14 mouse cellular contexts compared by ENCODE assay signal in genomic region chr5:137096037-137096436, GRCm38 (mm10). TPM values are rescaled to one million over a fixed set of nuclear protein-coding genes. Genes with fewer than 3 reads are reported as not detected.
DNase-seq lines count a peak whose midpoint lies in the region; ATAC-seq and TF ChIP-seq lines count a peak whose summit lies in the region.
"Had no signal": no experiment of that assay in that cellular context is flagged by ENCODE, and none has a peak within 500 bp of the region (broad histone marks: within the 10 kb centered on the region; RNA-seq: fewer than 3 reads in every experiment).

No protein-coding gene starts in this region.

- no peak overlapping the region for H3K4me3 ChIP-seq in embryonic facial prominence, embryonic 14.5 days (ENCODE audit: low read depth, low read length)
- H3K4me3 ChIP-seq in embryonic facial prominence, embryonic 10.5 days: no peak overlapping the region
- H3K4me3 ChIP-seq in liver, adult 2 months (ENCODE audit: insufficient read depth, low read depth, low read length): no peak overlapping the region
- H3K4me3 ChIP-seq in liver, embryonic 11.5 days (ENCODE audit: low read depth, low read length): no peak overlapping the region
- no peak overlapping the region for H3K4me3 ChIP-seq in kidney, adult 2 months (ENCODE audit: insufficient read depth, low read depth, low read length)
- H3K4me3 ChIP-seq: neural tube, embryonic 13.5 days had no signal

- no peak for TF ChIP-seq CTCF in liver, adult 2 months (IDR thresholded peaks at IDR 0.05; ENCODE audit: low read depth, low read length)
- no peak for TF ChIP-seq CTCF in kidney, adult 2 months (conservative IDR thresholded peaks at IDR 0.05; ENCODE audit: insufficient read depth, insufficient read length, low read depth, low read length)

- H3K4me1 ChIP-seq in embryonic facial prominence, embryonic 14.5 days (ENCODE audit: control insufficient read depth, insufficient read depth, low read length): no peaks in the 10 kb centered on the region
- H3K4me1 ChIP-seq in embryonic facial prominence, embryonic 10.5 days: peaks cover 8% of the 10 kb centered on the region
- 0 out of 2 replicates have a peak, but pooled peaks cover 3% of the 10 kb centered on the region for H3K4me1 ChIP-seq in liver, adult 2 months (ENCODE audit: control insufficient read depth, insufficient read depth, low read length)
- H3K4me1 ChIP-seq in liver, embryonic 11.5 days (replicated peaks; ENCODE audit: control insufficient read depth, insufficient read depth, low read length): peaks cover 10% of the 10 kb centered on the region
- H3K4me1 ChIP-seq in kidney, adult 2 months (ENCODE audit: control insufficient read depth, insufficient read depth, low read length): no peaks in the 10 kb centered on the region
- H3K4me1 ChIP-seq: neural tube, embryonic 13.5 days had no signal

- DNase-seq in embryonic facial prominence, embryonic 14.5 days (ENCODE audit: low spot score): peak; percentile 78
- no peak for DNase-seq in embryonic facial prominence, embryonic 10.5 days (ENCODE audit: low spot score)
- DNase-seq in liver, adult 2 months (ENCODE audit: extremely low read depth, low read depth, low spot score): peak; percentile 42
- no peak for DNase-seq in liver, embryonic 11.5 days (ENCODE audit: low spot score)
- peak; percentile 85 for DNase-seq in kidney, adult 2 months
- peak; percentile 65 to 72 for DNase-seq in right cerebral cortex, adult 2 months (ENCODE audit: low spot score in 2 of 2)
- DNase-seq in cerebellum, adult 11-12 months: no peak
- DNase-seq in thymus, postnatal 25 days: no peak
- DNase-seq: thymus, adult 2 months had no signal

- WGBS in embryonic facial prominence, embryonic 14.5 days: 19% methylated on average over 1 of the region's 1 CpGs
- 85% methylated on average over 1 of the region's 1 CpGs for WGBS in embryonic facial prominence, embryonic 10.5 days
- 33% methylated on average over 1 of the region's 1 CpGs for WGBS in liver, adult 2 months
- WGBS in liver, embryonic 11.5 days: 75% methylated on average over 1 of the region's 1 CpGs
- 35% methylated on average over 1 of the region's 1 CpGs for WGBS in kidney, adult 2 months

- H3K79me2 ChIP-seq in liver, adult 2 months (ENCODE audit: control insufficient read depth, insufficient read depth, low read length): no peaks in the 10 kb centered on the region

- H3K4me2 ChIP-seq in embryonic facial prominence, embryonic 14.5 days (ENCODE audit: low read depth, low read length): no peak overlapping the region
- no peak overlapping the region for H3K4me2 ChIP-seq in liver, embryonic 11.5 days
- H3K4me2 ChIP-seq: neural tube, embryonic 13.5 days had no signal

- no peak overlapping the region for H3K27ac ChIP-seq in embryonic facial prominence, embryonic 14.5 days (replicated peaks; ENCODE audit: low read depth, low read length)
- no peak overlapping the region for H3K27ac ChIP-seq in embryonic facial prominence, embryonic 10.5 days (replicated peaks)
- peak overlapping the region; percentile 28; the same call in 1 of the 2 replicates for H3K27ac ChIP-seq in liver, adult 2 months (replicated peaks; ENCODE audit: insufficient read depth, low read depth, low read length)
- H3K27ac ChIP-seq in liver, embryonic 11.5 days (ENCODE audit: low read depth, low read length): no peak overlapping the region
- peak overlapping the region; percentile 42; the same call in 1 of the 2 replicates for H3K27ac ChIP-seq in kidney, adult 2 months (ENCODE audit: insufficient read depth, low read depth, low read length)
- H3K27ac ChIP-seq: liver, embryonic 14.5 days; neural tube, embryonic 13.5 days had no signal

- no peaks in the 10 kb centered on the region for H3K36me3 ChIP-seq in embryonic facial prominence, embryonic 14.5 days (ENCODE audit: control insufficient read depth, insufficient read depth, low read length)
- no peaks in the 10 kb centered on the region for H3K36me3 ChIP-seq in embryonic facial prominence, embryonic 10.5 days (replicated peaks)
- H3K36me3 ChIP-seq in liver, adult 2 months (ENCODE audit: control insufficient read depth, insufficient read depth, low read length): no peaks in the 10 kb centered on the region
- H3K36me3 ChIP-seq in liver, embryonic 11.5 days (ENCODE audit: control insufficient read depth, insufficient read depth, low read length): no peaks in the 10 kb centered on the region
- H3K36me3 ChIP-seq in kidney, adult 2 months (ENCODE audit: control insufficient read depth, insufficient read depth, low read length): no peaks in the 10 kb centered on the region
- H3K36me3 ChIP-seq: neural tube, embryonic 13.5 days had no signal

- ATAC-seq in embryonic facial prominence, embryonic 14.5 days (ENCODE audit: low read depth): no peak
- ATAC-seq in liver, embryonic 11.5 days (replicated peaks; ENCODE audit: low FRiP score): no peak

- no peaks in the 10 kb centered on the region for H3K27me3 ChIP-seq in embryonic facial prominence, embryonic 14.5 days (replicated peaks; ENCODE audit: control insufficient read depth, insufficient read depth, low read length)
- H3K27me3 ChIP-seq in embryonic facial prominence, embryonic 10.5 days (replicated peaks; ENCODE audit: low read depth, poor library complexity, severe bottlenecking): no peaks in the 10 kb centered on the region
- no peaks in the 10 kb centered on the region for H3K27me3 ChIP-seq in liver, adult 2 months (ENCODE audit: control insufficient read depth, insufficient read depth, low read length)
- no peaks in the 10 kb centered on the region for H3K27me3 ChIP-seq in liver, embryonic 11.5 days (replicated peaks; ENCODE audit: control insufficient read depth, insufficient read depth, low read length)
- H3K27me3 ChIP-seq in kidney, adult 2 months (replicated peaks; ENCODE audit: control insufficient read depth, insufficient read depth, low read length): no peaks in the 10 kb centered on the region
- H3K27me3 ChIP-seq: neural tube, embryonic 13.5 days had no signal

- no peak for TF ChIP-seq POLR2A in liver, adult 2 months (IDR thresholded peaks at IDR 0.05; ENCODE audit: extremely low read depth, insufficient read depth, low read length)
- TF ChIP-seq POLR2A in kidney, adult 2 months (IDR thresholded peaks at IDR 0.05; ENCODE audit: low read depth, low read length): no peak

- 0 out of 2 replicates have a peak, but pooled peaks cover 4% of the 10 kb centered on the region for H3K9me3 ChIP-seq in embryonic facial prominence, embryonic 14.5 days (ENCODE audit: control insufficient read depth, low read length)
- no peaks in the 10 kb centered on the region for H3K9me3 ChIP-seq in embryonic facial prominence, embryonic 10.5 days
- no peaks in the 10 kb centered on the region for H3K9me3 ChIP-seq in liver, embryonic 11.5 days (ENCODE audit: control insufficient read depth, low read length)
- H3K9me3 ChIP-seq: neural tube, embryonic 13.5 days had no signal

- H3K9ac ChIP-seq in embryonic facial prominence, embryonic 14.5 days (ENCODE audit: low read depth, low read length): no peak overlapping the region
- H3K9ac ChIP-seq in liver, adult 2 months (ENCODE audit: low read depth, low read length): no peak overlapping the region
- H3K9ac ChIP-seq in liver, embryonic 11.5 days (ENCODE audit: low read depth, low read length): no peak overlapping the region
- H3K9ac ChIP-seq: liver, embryonic 14.5 days; neural tube, embryonic 13.5 days had no signal

RNA-seq across cellular contexts. Expression of gene Trim56, which starts 20.0 kb away (rescaled TPM):
- 8.8 and 8.9 TPM in 2 replicates for polyA plus RNA-seq in embryonic facial prominence, embryonic 14.5 days (2014; fragmentation: Nextera tagmentation; extraction: Ambion mirVana)
- polyA plus RNA-seq in embryonic facial prominence, embryonic 10.5 days (2016; fragmentation: Nextera tagmentation; extraction: Ambion mirVana): 3.7 and 3.8 TPM in 2 replicates
- total RNA-seq in liver, adult 2 months (2014; rRNA removed): 9.3 and 11.2 TPM in 2 replicates
- 4.3 and 5.7 TPM in 2 replicates for polyA plus RNA-seq in liver, adult 2 months (2012; rRNA removed)
- 8.7 and 8.8 TPM in 2 replicates for polyA plus RNA-seq in liver, embryonic 11.5 days (2014; fragmentation: Nextera tagmentation; extraction: Ambion mirVana)
- polyA plus RNA-seq in kidney, adult 2 months (2012; rRNA removed): 10.2 and 14.4 TPM in 2 replicates

RNA-seq across cellular contexts. Expression of gene Serpine1, which starts 24.0 kb away (rescaled TPM):
- polyA plus RNA-seq in embryonic facial prominence, embryonic 14.5 days (2014; fragmentation: Nextera tagmentation; extraction: Ambion mirVana): 0.50 and 0.63 TPM in 2 replicates
- polyA plus RNA-seq in embryonic facial prominence, embryonic 10.5 days (2016; fragmentation: Nextera tagmentation; extraction: Ambion mirVana): 0.12 TPM in 1 of 2 replicates, not detected in the other
- total RNA-seq in liver, adult 2 months (2014; rRNA removed): 0.83 and 1.9 TPM in 2 replicates
- polyA plus RNA-seq in liver, adult 2 months (2012; rRNA removed): 0.12 and 0.32 TPM in 2 replicates
- 0.09 and 0.15 TPM in 2 replicates for polyA plus RNA-seq in liver, embryonic 11.5 days (2014; fragmentation: Nextera tagmentation; extraction: Ambion mirVana)
- 1.1 and 2.1 TPM in 2 replicates for polyA plus RNA-seq in kidney, adult 2 months (2012; rRNA removed)
- total RNA-seq: common myeloid progenitor, adult 5-6 weeks; granulocyte monocyte progenitor cell, adult 5-6 weeks had no signal

RNA-seq across cellular contexts. Expression of gene Ap1s1, which starts 50.1 kb away (rescaled TPM):
- polyA plus RNA-seq in embryonic facial prominence, embryonic 14.5 days (2014; fragmentation: Nextera tagmentation; extraction: Ambion mirVana): 136 and 151 TPM in 2 replicates
- polyA plus RNA-seq in embryonic facial prominence, embryonic 10.5 days (2016; fragmentation: Nextera tagmentation; extraction: Ambion mirVana): 177 and 178 TPM in 2 replicates
- total RNA-seq in liver, adult 2 months (2014; rRNA removed): 21.5 and 23.8 TPM in 2 replicates
- 24.1 and 25.6 TPM in 2 replicates for polyA plus RNA-seq in liver, adult 2 months (2012; rRNA removed)
- polyA plus RNA-seq in liver, embryonic 11.5 days (2014; fragmentation: Nextera tagmentation; extraction: Ambion mirVana): 163 and 175 TPM in 2 replicates
- 57.7 and 67.0 TPM in 2 replicates for polyA plus RNA-seq in kidney, adult 2 months (2012; rRNA removed)

RNA-seq across cellular contexts. Expression of gene Muc3, which starts 53.1 kb away (rescaled TPM):
- 0.14 TPM in 1 of 2 replicates, not detected in the other for polyA plus RNA-seq in embryonic facial prominence, embryonic 14.5 days (2014; fragmentation: Nextera tagmentation; extraction: Ambion mirVana)
- polyA plus RNA-seq in embryonic facial prominence, embryonic 10.5 days (2016; fragmentation: Nextera tagmentation; extraction: Ambion mirVana): not detected in 2 replicates
- total RNA-seq in liver, adult 2 months (2014; rRNA removed): 0.28 TPM in 1 of 2 replicates, not detected in the other
- 0.19 and 0.37 TPM in 2 replicates for polyA plus RNA-seq in liver, adult 2 months (2012; rRNA removed)
- not detected in 2 replicates for polyA plus RNA-seq in liver, embryonic 11.5 days (2014; fragmentation: Nextera tagmentation; extraction: Ambion mirVana)
- polyA plus RNA-seq in kidney, adult 2 months (2012; rRNA removed): not detected in 2 replicates
- total RNA-seq: common myeloid progenitor, adult 5-6 weeks; granulocyte monocyte progenitor cell, adult 5-6 weeks had no signal
- polyA plus RNA-seq: C2C12; liver, embryonic 14.5 days; neural tube, embryonic 13.5 days had no signal

Comparison
In these comparisons a context has a peak if more than half of its experiments do, and no peak if none do; other contexts are left out.
1. DNase-seq: peak in embryonic facial prominence, embryonic 14.5 days (single experiment), liver, adult 2 months (single experiment), kidney, adult 2 months (single experiment) and right cerebral cortex, adult 2 months (2 of 2); none in embryonic facial prominence, embryonic 10.5 days (single experiment), liver, embryonic 11.5 days (single experiment), cerebellum, adult 11-12 months (single experiment) and thymus, postnatal 25 days (single experiment).
2. H3K27ac ChIP-seq: peak in liver, adult 2 months (single experiment) and kidney, adult 2 months (single experiment); none in embryonic facial prominence, embryonic 14.5 days (single experiment), embryonic facial prominence, embryonic 10.5 days (single experiment) and liver, embryonic 11.5 days (single experiment).